ENCODE assay signal across 23 mouse cellular contexts in the genomic region with DNA sequence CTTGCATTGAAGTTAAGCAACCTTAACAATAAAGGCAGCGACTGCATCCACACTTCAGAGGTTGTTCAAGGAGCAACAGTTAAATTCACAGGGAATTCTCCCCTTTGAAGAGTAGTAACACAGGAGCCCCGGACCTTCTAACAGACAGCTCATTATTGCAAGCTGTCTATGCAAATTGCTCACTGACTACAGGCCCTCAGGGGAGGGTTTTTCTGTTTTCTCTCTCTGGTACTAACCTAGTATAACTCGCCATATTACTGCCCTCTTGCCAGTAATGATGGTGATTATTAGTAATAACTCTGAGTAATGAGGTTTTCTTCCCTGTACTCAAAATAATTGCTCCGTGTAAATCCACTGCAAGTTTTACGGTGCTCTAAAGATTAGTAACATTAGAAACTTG.
"Had no signal": no experiment of that assay in that cellular context is flagged by ENCODE, and none has a peak within 500 bp of the region (broad histone marks: within the 10 kb centered on the region; RNA-seq: fewer than 3 reads in every experiment).

No protein-coding gene starts in this region.

- H3K36me3 ChIP-seq: intestine, embryonic 15.5 days; limb, embryonic 10.5 days; limb, embryonic 13.5 days; liver, embryonic 12.5 days; liver, embryonic 15.5 days; lung, embryonic 15.5 days; midbrain, embryonic 12.5 days; stomach, embryonic 15.5 days had no signal

- H3K9ac ChIP-seq: intestine, embryonic 15.5 days; limb, embryonic 13.5 days; liver, embryonic 12.5 days; liver, embryonic 15.5 days; lung, embryonic 15.5 days; midbrain, embryonic 12.5 days; stomach, embryonic 15.5 days had no signal

- DNase-seq: kidney, adult 18-20 months; kidney, adult 9 months; kidney, postnatal 14 days; kidney, postnatal 4 days; layer of hippocampus, adult 9-11 months; liver; lung, adult 18-20 months; lung, postnatal 10 days; lung, postnatal 36 days; retina, postnatal 1 day; right cerebral cortex, postnatal 25 days; spleen, adult 18-20 months; thymus, postnatal 25 days had no signal

- H3K27me3 ChIP-seq: intestine, embryonic 15.5 days; liver, embryonic 12.5 days; liver, embryonic 15.5 days; lung, embryonic 15.5 days; megakaryocyte, embryonic 14.5 days; midbrain, embryonic 12.5 days; stomach, embryonic 15.5 days had no signal

- H3K9me3 ChIP-seq: intestine, embryonic 15.5 days; limb, embryonic 10.5 days; limb, embryonic 13.5 days; liver, embryonic 12.5 days; liver, embryonic 15.5 days; lung, embryonic 15.5 days; megakaryocyte, embryonic 14.5 days; midbrain, embryonic 12.5 days; stomach, embryonic 15.5 days had no signal

- H3K27ac ChIP-seq: intestine, embryonic 15.5 days; layer of hippocampus, adult 2 months; limb, embryonic 10.5 days; limb, embryonic 13.5 days; liver, embryonic 12.5 days; liver, embryonic 15.5 days; lung, embryonic 15.5 days; midbrain, embryonic 12.5 days; stomach, embryonic 15.5 days had no signal

- H3K4me3 ChIP-seq: intestine, embryonic 15.5 days; layer of hippocampus, adult 2 months; limb, embryonic 10.5 days; limb, embryonic 13.5 days; liver, embryonic 12.5 days; liver, embryonic 15.5 days; lung, embryonic 15.5 days; megakaryocyte, embryonic 14.5 days; midbrain, embryonic 12.5 days; stomach, embryonic 15.5 days had no signal

- H3K4me2 ChIP-seq: intestine, embryonic 15.5 days; limb, embryonic 13.5 days; liver, embryonic 12.5 days; liver, embryonic 15.5 days; lung, embryonic 15.5 days; midbrain, embryonic 12.5 days; stomach, embryonic 15.5 days had no signal

- H3K4me1 ChIP-seq: intestine, embryonic 15.5 days; limb, embryonic 10.5 days; limb, embryonic 13.5 days; liver, embryonic 12.5 days; liver, embryonic 15.5 days; lung, embryonic 15.5 days; megakaryocyte, embryonic 14.5 days; midbrain, embryonic 12.5 days; stomach, embryonic 15.5 days had no signal

- ATAC-seq: intestine, embryonic 15.5 days; liver, embryonic 12.5 days had no signal
